Mouse (Mus musculus): Measurements from ENCODE around the gene Cfap45.
A peak's percentile ranks its signal among the peaks of the same experiment; 100 is the strongest.

Gene Cfap45

GRCm38 (mm10) chr1:172496030-172496429 is 24.6 kb upstream of the Cfap45 start:
- DNase-seq (ENCODE audit: low read depth, low spot score): no peak

- no peak for DNase-seq (ENCODE audit: low read depth, low spot score)
Observed at GRCm38 (mm10) chr1:172497428-172497827, 23.2 kb upstream of the Cfap45 start.

GRCm38 (mm10) chr1:172499765-172500441 is 20.7 kb upstream of the Cfap45 start, which contains the start of gene Tagln2:
Tagln2 (plus strand) TSS chr1:172500047.
- no peak for DNase-seq (ENCODE audit: low read depth, low spot score)

- DNase-seq (ENCODE audit: low read depth, low spot score): no peak
Observed at GRCm38 (mm10) chr1:172500451-172501370, 19.9 kb upstream of the Cfap45 start.

GRCm38 (mm10) chr1:172501371-172502144 is 19.0 kb upstream of the Cfap45 start:
- peak; percentile 44 for DNase-seq (ENCODE audit: low read depth, low spot score)

GRCm38 (mm10) chr1:172502145-172503110 is 18.2 kb upstream of the Cfap45 start:
- DNase-seq (ENCODE audit: low read depth, low spot score): no peak

- DNase-seq (ENCODE audit: low read depth, low spot score): no peak
Observed at GRCm38 (mm10) chr1:172503111-172503997, 17.2 kb upstream of the Cfap45 start.

GRCm38 (mm10) chr1:172504756-172505155 is 15.8 kb upstream of the Cfap45 start:
- no peak for DNase-seq (ENCODE audit: low read depth, low spot score)

GRCm38 (mm10) chr1:172507001-172507400 is 13.6 kb upstream of the Cfap45 start:
- DNase-seq (ENCODE audit: low read depth, low spot score): no peak

GRCm38 (mm10) chr1:172507701-172508100 is 12.9 kb upstream of the Cfap45 start:
- no peak for DNase-seq (ENCODE audit: low read depth, low spot score)

GRCm38 (mm10) chr1:172508172-172508571 is 12.4 kb upstream of the Cfap45 start:
- no peak for DNase-seq (ENCODE audit: low read depth, low spot score)

- no peak for DNase-seq (ENCODE audit: low read depth, low spot score)
Observed at GRCm38 (mm10) chr1:172509235-172509634, 11.4 kb upstream of the Cfap45 start.

GRCm38 (mm10) chr1:172509983-172510382 is 10.6 kb upstream of the Cfap45 start:
- no peak for DNase-seq (ENCODE audit: low read depth, low spot score)

GRCm38 (mm10) chr1:172510421-172510972 is 10.1 kb upstream of the Cfap45 start:
- no peak for DNase-seq (ENCODE audit: low read depth, low spot score)

GRCm38 (mm10) chr1:172512962-172513361 is 7.6 kb upstream of the Cfap45 start:
- DNase-seq (ENCODE audit: low read depth, low spot score): peak; percentile 43

GRCm38 (mm10) chr1:172513525-172514212 is 6.9 kb upstream of the Cfap45 start:
- peak; percentile 60 for DNase-seq (ENCODE audit: low read depth, low spot score)

GRCm38 (mm10) chr1:172514213-172514529 is 6.4 kb upstream of the Cfap45 start:
- DNase-seq (ENCODE audit: low read depth, low spot score): no peak

- DNase-seq (ENCODE audit: low read depth, low spot score): no peak
Observed at GRCm38 (mm10) chr1:172514551-172515268, 5.9 kb upstream of the Cfap45 start.

Measured in brain, adult 2 months (tissue).